Mouse (Mus musculus) hindbrain, embryonic 14.5 days (tissue): ENCODE measurements around the gene Zbp1. TPM values are rescaled to one million over a fixed set of nuclear protein-coding genes. Genes with fewer than 3 reads are reported as not detected.

Experiments
- ATAC-seq: fragments of 200-750 bp; cut with Nextera tagmentation; 2 replicates; pipeline ENCODE4 v1.8.0; 2017; ENCODE audit warnings: moderate number of reproducible peaks, mild to moderate bottlenecking, moderate TSS enrichment, moderate library complexity; ENCODE audit not compliant: low FRiP score
- DNase-seq: peaks from one replicate; pipeline ENCODE4 v3.0.0-alpha.2; 2015; ENCODE audit warnings: low spot score
- H3K27ac ChIP-seq: fragments of 300-500 bp; sonication (generic); 2 replicates; pipeline ENCODE4 v1.5.1; 2014; ENCODE audit warnings: mild to moderate bottlenecking, moderate library complexity
- H3K27me3 ChIP-seq: fragments of 300-500 bp; sonication (generic); 2 replicates; pipeline ENCODE4 v1.6.1; 2014; ENCODE audit warnings: mild to moderate bottlenecking, low read length, mixed read lengths; ENCODE audit not compliant: control insufficient read depth, insufficient read depth
- H3K36me3 ChIP-seq: fragments of 300-500 bp; sonication (generic); replicated peaks from 2 replicates; pipeline ENCODE4 v1.6.1; 2014; ENCODE audit not compliant: control insufficient read depth, insufficient read depth
- H3K4me1 ChIP-seq: fragments of 300-500 bp; sonication (generic); replicated peaks from 2 replicates; pipeline ENCODE4 v1.6.1; 2014; ENCODE audit warnings: antibody characterized with exemption, low read length, mixed read lengths; ENCODE audit not compliant: control insufficient read depth, insufficient read depth
- H3K4me2 ChIP-seq: fragments of 300-500 bp; sonication (generic); replicated peaks from 2 replicates; pipeline ENCODE4 v1.6.1; 2014; ENCODE audit warnings: mild to moderate bottlenecking, moderate library complexity
- H3K4me3 ChIP-seq: fragments of 300-500 bp; sonication (generic); replicated peaks from 2 replicates; pipeline ENCODE4 v1.5.1; 2014; ENCODE audit warnings: mild to moderate bottlenecking, low read length
- H3K9ac ChIP-seq: fragments of 300-500 bp; sonication (generic); 2 replicates; pipeline ENCODE4 v1.6.1; 2014
- H3K9me3 ChIP-seq: fragments of 300-500 bp; sonication (generic); 2 replicates; pipeline ENCODE4 v1.6.1; 2016; ENCODE audit warnings: low read length; ENCODE audit not compliant: control insufficient read depth
- WGBS: fragments of 180-500 bp; shearing (Covaris S2); extraction: QIAGEN DNeasy Blood & Tissue Kit; methylation state at CpG from one replicate; pipeline ENCODE4 v1.1.7; 2014; 5-methylcytosine and 5-hydroxymethylcytosine counted together
- polyA plus RNA-seq: library from polyadenylated mRNA; unstranded; fragments of >200 nt; fragmentation: Nextera tagmentation; extraction: Ambion mirVana; gene quantifications from 2 replicates; pipeline ENCODE4 v1.2.1, GENCODE M21; 2014

Zbp1 gene
- polyA plus RNA-seq, 1 experiment from 2014 or later = 0.27 TPM

- WGBS = 14% methylated on average over 7 of the region's 7 CpGs
- H3K36me3 ChIP-seq = no peaks in the 10 kb centered on the region
- peak overlapping the region; percentile 66 for H3K27ac ChIP-seq
- no peaks in the 10 kb centered on the region for H3K9me3 ChIP-seq
- H3K4me3 ChIP-seq = no peak overlapping the region
- H3K4me2 ChIP-seq = no peak overlapping the region
- peaks cover 82% of the 10 kb centered on the region for H3K4me1 ChIP-seq
- H3K9ac ChIP-seq = no peak overlapping the region
- no peaks in the 10 kb centered on the region for H3K27me3 ChIP-seq
- ATAC-seq (peak; percentile 78), DNase-seq (peak; percentile 76)
Measured at GRCm38 (mm10) chr2:173257610-173258009, 38.9 kb upstream of the Zbp1 start.

DNA sequence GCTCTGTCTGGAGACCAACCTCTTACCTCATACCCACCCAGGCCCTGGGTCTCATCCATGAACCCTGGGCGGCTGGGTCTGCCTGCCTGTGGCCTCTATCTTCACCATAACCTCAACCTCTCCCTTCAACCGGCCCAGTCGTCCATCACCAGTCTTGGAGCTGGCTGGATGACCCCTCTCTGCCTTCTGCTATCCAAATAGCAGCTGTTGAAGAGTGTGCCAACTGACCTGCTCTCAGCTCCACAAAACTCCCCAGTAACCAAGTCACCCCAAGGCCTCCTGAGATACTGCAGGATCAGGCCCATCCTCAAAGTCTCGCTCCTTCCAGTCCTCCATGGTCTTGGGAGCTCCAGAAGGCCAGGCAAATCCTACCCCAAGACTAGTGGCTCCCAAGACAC is 37.8 kb upstream of the Zbp1 start:
- DNase-seq (no peak), ATAC-seq (no peak)
- 79% methylated on average over 4 of the region's 4 CpGs for WGBS
- Histone ChIP-seq H3K9me3 (no peaks in the 10 kb centered on the region), H3K36me3 (no peaks in the 10 kb centered on the region), H3K9ac (no peak overlapping the region), H3K4me1 (peaks cover 83% of the 10 kb centered on the region), H3K4me2 (no peak overlapping the region), H3K27ac (no peak overlapping the region; the same call in 1 of the 2 replicates), H3K27me3 (no peaks in the 10 kb centered on the region), H3K4me3 (no peak overlapping the region)

GRCm38 (mm10) chr2:173255810-173256551 is 37.3 kb upstream of the Zbp1 start:
- no peak overlapping the region for H3K9ac ChIP-seq
- no peak overlapping the region for H3K4me3 ChIP-seq
- H3K4me1 ChIP-seq = peaks cover 83% of the 10 kb centered on the region
- no peak overlapping the region; the same call in 1 of the 2 replicates for H3K27ac ChIP-seq
- no peak for DNase-seq
- no peaks in the 10 kb centered on the region for H3K9me3 ChIP-seq
- no peak for ATAC-seq
- H3K27me3 ChIP-seq = no peaks in the 10 kb centered on the region
- H3K4me2 ChIP-seq = no peak overlapping the region
- 60% methylated on average over 7 of the region's 7 CpGs for WGBS
- H3K36me3 ChIP-seq = no peaks in the 10 kb centered on the region

DNA sequence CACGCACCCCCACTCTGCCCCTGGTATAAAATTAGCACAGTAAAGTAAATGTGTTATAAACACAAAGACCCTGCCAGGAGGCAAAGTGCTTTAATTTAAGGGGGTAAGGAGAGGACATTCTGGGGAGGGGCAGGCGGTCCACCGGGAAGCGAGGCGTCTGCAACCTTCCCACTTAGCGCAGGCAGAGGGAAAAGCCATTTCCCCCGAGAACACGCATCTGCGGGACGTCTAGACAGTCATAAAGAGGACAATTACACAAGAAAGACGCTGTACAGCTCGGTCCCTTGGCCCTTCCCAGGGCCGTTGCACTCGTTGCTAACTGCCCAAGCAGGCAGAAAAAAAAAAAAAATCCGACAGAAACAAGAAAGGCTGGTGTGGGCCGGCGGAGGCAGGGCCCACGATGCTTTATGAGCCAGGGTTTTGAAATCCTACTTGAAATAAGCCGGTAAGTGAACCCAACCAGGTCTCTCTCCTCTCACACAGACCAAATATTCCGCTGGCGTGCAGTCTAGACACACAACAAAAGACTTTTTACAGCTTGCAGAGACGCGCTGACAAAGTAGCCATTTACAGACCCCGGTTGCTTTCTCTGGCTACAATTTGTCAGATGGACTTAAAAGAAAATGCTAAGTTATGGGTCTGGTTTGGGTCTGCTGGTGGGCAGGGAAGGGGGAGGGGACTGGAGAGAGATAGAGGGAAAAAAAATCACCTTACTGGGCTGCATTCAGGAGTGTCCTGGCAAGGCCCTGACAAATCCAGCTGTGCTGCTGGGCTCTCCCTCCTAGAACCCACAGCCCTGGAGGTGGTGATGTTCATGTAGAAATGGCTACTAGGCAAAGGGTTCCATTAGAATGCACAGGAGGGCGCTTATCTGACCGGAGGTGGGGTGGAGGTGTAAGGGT is 35.3 kb upstream of the Zbp1 start:
- ATAC-seq = no peak
- Histone ChIP-seq H3K9me3 (no peaks in the 10 kb centered on the region), H3K36me3 (no peaks in the 10 kb centered on the region), H3K27me3 (no peaks in the 10 kb centered on the region), H3K4me2 (peak overlapping the region; percentile 26), H3K4me1 (peaks cover 98% of the 10 kb centered on the region), H3K9ac (peak overlapping the region; percentile 25), H3K4me3 (no peak overlapping the region), H3K27ac (peak overlapping the region; percentile 62)
- WGBS = 10% methylated on average over 26 of the region's 26 CpGs
- peak; percentile 57 for DNase-seq

- ATAC-seq (no peak), DNase-seq (no peak)
- no peak overlapping the region for H3K4me2 ChIP-seq
- no peaks in the 10 kb centered on the region for H3K9me3 ChIP-seq
- H3K4me1 ChIP-seq = peaks cover 74% of the 10 kb centered on the region
- no peak overlapping the region for H3K4me3 ChIP-seq
- H3K36me3 ChIP-seq = no peaks in the 10 kb centered on the region
- H3K27me3 ChIP-seq = no peaks in the 10 kb centered on the region
- 52% methylated on average over 9 of the region's 9 CpGs for WGBS
- no peak overlapping the region for H3K9ac ChIP-seq
- H3K27ac ChIP-seq = no peak overlapping the region
Measured at GRCm38 (mm10) chr2:173251675-173252074, 33.0 kb upstream of the Zbp1 start.

GRCm38 (mm10) chr2:173251133-173251532 is 32.4 kb upstream of the Zbp1 start:
- no peak overlapping the region for H3K4me3 ChIP-seq
- H3K9me3 ChIP-seq = no peaks in the 10 kb centered on the region
- H3K4me2 ChIP-seq = no peak overlapping the region
- WGBS = 35% methylated on average over 7 of the region's 7 CpGs
- H3K36me3 ChIP-seq = no peaks in the 10 kb centered on the region
- H3K27ac ChIP-seq = no peak overlapping the region
- DNase-seq (no peak), ATAC-seq (no peak)
- H3K27me3 ChIP-seq = no peaks in the 10 kb centered on the region
- H3K4me1 ChIP-seq = peaks cover 69% of the 10 kb centered on the region
- H3K9ac ChIP-seq = no peak overlapping the region

- Histone ChIP-seq H3K9me3 (no peaks in the 10 kb centered on the region), H3K4me1 (peaks cover 63% of the 10 kb centered on the region), H3K4me3 (no peak overlapping the region), H3K36me3 (no peaks in the 10 kb centered on the region), H3K4me2 (no peak overlapping the region), H3K27me3 (no peaks in the 10 kb centered on the region), H3K9ac (no peak overlapping the region), H3K27ac (no peak overlapping the region)
- DNase-seq (no peak), ATAC-seq (no peak)
- 29% methylated on average over 2 of the region's 2 CpGs for WGBS
Measured at GRCm38 (mm10) chr2:173250411-173250810, 31.7 kb upstream of the Zbp1 start.

GRCm38 (mm10) chr2:173249965-173250364 is 31.2 kb upstream of the Zbp1 start:
- H3K4me1 ChIP-seq = peaks cover 59% of the 10 kb centered on the region
- no peak overlapping the region for H3K27ac ChIP-seq
- H3K4me3 ChIP-seq = no peak overlapping the region
- H3K9me3 ChIP-seq = no peaks in the 10 kb centered on the region
- WGBS = 65% methylated on average over 8 of the region's 8 CpGs
- H3K4me2 ChIP-seq = no peak overlapping the region
- H3K36me3 ChIP-seq = no peaks in the 10 kb centered on the region
- DNase-seq (no peak), ATAC-seq (no peak)
- no peaks in the 10 kb centered on the region for H3K27me3 ChIP-seq
- H3K9ac ChIP-seq = no peak overlapping the region

GRCm38 (mm10) chr2:173249386-173249785 is 30.7 kb upstream of the Zbp1 start:
- Histone ChIP-seq H3K36me3 (no peaks in the 10 kb centered on the region), H3K9me3 (no peaks in the 10 kb centered on the region), H3K4me2 (no peak overlapping the region), H3K9ac (no peak overlapping the region), H3K27me3 (no peaks in the 10 kb centered on the region), H3K4me1 (peaks cover 53% of the 10 kb centered on the region), H3K27ac (no peak overlapping the region), H3K4me3 (no peak overlapping the region)
- 37% methylated on average over 3 of the region's 3 CpGs for WGBS
- ATAC-seq (no peak), DNase-seq (no peak)
